Mouse (Mus musculus): ENCODE data around the gene 2410137M14Rik. TPM values are rescaled to one million over a fixed set of nuclear protein-coding genes. Genes with fewer than 3 reads are reported as not detected.
A peak's percentile ranks its signal among the peaks of the same experiment; 100 is the strongest.
"Not testable (repeated sequence)": the region's sequence is repeated elsewhere in the genome, so short reads cannot be mapped to it uniquely, and the experiment has no call there.

The 2410137M14Rik gene
- polyA plus RNA-seq, 1 experiment from 2014 or later: not detected

DNA sequence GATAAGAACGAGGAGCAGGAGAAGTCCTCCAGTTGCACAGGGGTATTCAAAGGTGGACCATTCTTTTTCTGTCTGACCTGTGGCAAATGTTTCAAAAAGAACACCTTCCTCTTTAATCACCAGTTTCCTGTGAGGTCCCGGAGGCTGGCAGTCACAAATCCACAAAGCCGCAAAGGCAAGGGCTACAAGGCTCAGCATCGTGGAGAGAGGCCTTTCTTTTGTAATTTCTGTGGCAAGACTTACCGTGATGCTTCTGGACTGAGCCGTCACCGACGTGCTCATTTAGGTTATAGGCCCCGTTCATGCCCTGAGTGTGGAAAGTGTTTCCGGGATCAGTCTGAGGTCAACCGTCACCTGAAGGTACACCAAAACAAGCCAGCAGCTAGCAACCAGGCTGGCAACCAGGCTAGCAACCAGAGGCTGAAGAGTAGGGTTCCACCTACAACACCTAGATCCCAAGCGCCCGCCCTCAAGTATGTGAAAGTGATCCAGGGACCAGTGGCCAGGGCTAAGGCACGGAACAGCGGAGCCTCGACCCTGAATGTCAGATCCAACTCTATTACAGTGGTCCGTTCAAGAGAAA, 28.5 kb upstream of the 2410137M14Rik start:
- WGBS: 94% methylated on average over 17 of the region's 17 CpGs
- H3K9me3 ChIP-seq (replicated peaks): no peaks in the 10 kb centered on the region

DNA sequence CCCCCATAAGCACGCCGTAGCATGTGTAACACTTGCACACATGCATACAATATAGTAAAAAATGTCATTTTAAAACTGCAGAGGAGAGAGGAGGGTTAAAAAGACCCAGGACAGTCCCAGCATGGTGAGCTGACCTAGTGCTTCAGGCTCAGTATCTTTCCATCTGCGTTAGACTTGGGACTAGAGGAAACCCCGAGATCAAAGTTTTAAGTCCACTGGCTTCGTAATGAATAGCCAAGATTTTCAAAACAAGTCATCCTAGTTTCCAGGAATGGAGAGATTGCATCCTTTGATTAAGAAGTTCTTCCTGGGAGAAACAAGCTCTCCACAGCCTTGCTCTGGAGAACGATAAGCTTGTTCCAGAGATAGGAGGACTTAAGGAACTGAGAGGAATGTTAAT, 27.1 kb upstream of the 2410137M14Rik start:
- H3K36me3 ChIP-seq: peaks cover 76% of the 10 kb centered on the region
- H3K9me3 ChIP-seq (replicated peaks): no peaks in the 10 kb centered on the region
- 91% methylated on average over 6 of the region's 6 CpGs for WGBS
- no peaks in the 10 kb centered on the region for H3K27me3 ChIP-seq (ENCODE audit: low read depth, poor library complexity, severe bottlenecking)
- DNase-seq (ENCODE audit: low spot score): no peak
- no peak overlapping the region for H3K4me3 ChIP-seq
- no peak overlapping the region for H3K27ac ChIP-seq (replicated peaks)
- peaks cover 7% of the 10 kb centered on the region for H3K4me1 ChIP-seq

More for the DNA sequence above, 28.5 kb upstream of the 2410137M14Rik start:
- Histone ChIP-seq H3K36me3 (peaks cover 72% of the 10 kb centered on the region), H3K27ac (replicated peaks) (no peak overlapping the region), H3K4me3 (no peak overlapping the region), H3K4me1 (no peaks in the 10 kb centered on the region), H3K27me3 (ENCODE audit: low read depth, poor library complexity, severe bottlenecking) (no peaks in the 10 kb centered on the region)
- no peak for DNase-seq (ENCODE audit: low spot score)

DNA sequence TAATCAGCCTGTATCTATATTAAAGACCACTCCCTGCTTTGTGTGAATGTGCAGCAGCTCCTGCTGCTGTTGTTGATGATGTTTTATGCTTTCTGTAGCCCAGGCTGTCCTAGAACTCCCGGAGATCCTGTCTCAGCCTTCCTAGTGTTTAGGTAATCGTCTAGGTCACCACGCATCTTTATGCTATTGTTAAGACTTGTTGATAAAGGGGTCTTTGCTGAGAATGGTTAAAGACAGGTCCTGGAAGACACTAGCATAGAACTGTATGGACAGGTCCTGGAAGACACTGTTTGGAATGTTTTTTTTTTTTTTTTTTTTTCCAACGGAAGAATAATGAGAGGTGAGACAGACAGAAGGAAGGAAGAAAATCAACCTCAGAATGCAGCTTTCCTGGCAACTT, 22.3 kb upstream of the 2410137M14Rik start:
- H3K27me3 ChIP-seq (ENCODE audit: low read depth, poor library complexity, severe bottlenecking): no peaks in the 10 kb centered on the region
- H3K36me3 ChIP-seq: peaks cover 41% of the 10 kb centered on the region
- H3K27ac ChIP-seq (replicated peaks): peak overlapping the region; percentile 93
- H3K4me3 ChIP-seq: peak overlapping the region; percentile 67
- peaks cover 18% of the 10 kb centered on the region for H3K4me1 ChIP-seq
- 55% methylated on average over 4 of the region's 4 CpGs for WGBS
- no peaks in the 10 kb centered on the region for H3K9me3 ChIP-seq (replicated peaks)
- no peak for DNase-seq (ENCODE audit: low spot score)

DNA sequence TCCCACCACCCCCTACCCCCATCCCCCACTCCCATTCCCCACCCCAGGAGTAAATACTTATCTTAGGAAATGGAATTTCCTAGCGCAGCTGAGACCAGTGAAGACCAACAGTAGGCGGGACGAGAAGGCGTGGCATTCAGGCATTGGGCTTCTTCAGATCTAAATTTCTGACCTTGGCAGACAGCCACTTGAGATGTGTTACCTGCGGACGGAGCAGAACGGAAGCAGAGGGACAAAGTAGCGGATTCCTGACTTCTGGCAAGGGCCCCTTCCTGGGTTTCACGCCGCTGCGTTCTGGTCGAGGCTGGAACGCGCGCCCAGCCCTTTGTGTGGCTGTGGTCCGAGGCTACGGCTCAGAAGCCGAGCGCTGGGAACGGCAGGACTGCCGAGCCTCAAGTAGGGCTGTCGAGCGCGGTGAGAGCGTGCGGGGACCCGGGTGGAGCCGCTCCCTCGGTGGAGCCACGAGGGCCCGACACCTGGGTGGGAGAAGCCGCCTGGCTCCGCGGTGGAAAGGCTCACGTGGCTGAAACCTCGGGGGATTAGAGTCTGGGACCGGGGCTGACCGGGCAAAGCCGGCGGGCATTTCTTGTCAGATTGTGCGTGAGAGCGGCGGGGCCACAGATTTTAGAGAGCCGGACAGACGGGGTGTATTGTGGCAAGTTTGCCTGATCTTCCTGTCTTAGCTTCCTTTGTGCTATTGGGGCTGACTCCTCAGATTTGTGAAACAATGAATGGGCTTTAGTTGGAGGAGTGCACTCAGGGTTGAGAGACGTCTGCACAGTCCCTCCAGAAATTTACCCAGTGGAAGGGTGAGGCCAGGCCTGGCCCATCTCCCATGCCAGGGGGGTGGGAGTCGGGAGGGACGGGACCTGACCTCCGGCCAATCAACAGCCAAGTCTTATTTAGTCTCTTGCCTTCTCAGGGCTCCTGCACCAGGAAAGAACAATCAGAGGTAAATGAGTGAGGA, 21.6 kb upstream of the 2410137M14Rik start:
- 1% methylated on average over 49 of the region's 49 CpGs for WGBS

DNA sequence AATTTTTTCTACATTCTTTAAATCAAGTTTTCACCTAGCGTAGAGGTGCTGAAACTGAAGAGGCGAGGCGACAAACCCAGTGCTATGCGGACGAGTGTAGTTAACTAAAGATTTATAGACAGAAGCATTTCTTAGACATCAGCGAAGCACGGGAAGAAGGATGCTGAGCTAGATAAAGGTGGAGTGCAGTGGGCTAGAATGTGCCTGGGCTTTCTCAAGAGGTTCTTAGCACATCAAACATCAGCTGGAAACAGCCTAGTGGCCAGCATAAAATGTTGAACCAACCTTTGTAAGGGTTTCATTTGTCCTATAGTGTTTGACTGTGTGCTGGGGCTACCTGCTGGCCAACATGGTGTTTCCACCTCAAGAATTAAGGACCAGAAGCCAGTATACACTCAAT, 19.8 kb upstream of the 2410137M14Rik start, which contains the start of gene Zfp57:
Zfp57 (plus strand) TSS at position 301 of the 400 bp plus-strand sequence.
- H3K27me3 ChIP-seq (ENCODE audit: low read depth, poor library complexity, severe bottlenecking): no peaks in the 10 kb centered on the region
- 95% methylated on average over 7 of the region's 7 CpGs for WGBS
- peak within 1 kb of the TSS; percentile 93 for H3K27ac ChIP-seq (replicated peaks)
- H3K36me3 ChIP-seq: peaks cover 16% of the 10 kb centered on the region
- no peak for DNase-seq (ENCODE audit: low spot score)
- H3K4me3 ChIP-seq: peak within 1 kb of the TSS; percentile 67
- peaks cover 18% of the 10 kb centered on the region for H3K4me1 ChIP-seq
- no peaks in the 10 kb centered on the region for H3K9me3 ChIP-seq (replicated peaks)

More for the DNA sequence above, 21.6 kb upstream of the 2410137M14Rik start:
- peak overlapping the region; percentile 93 for H3K27ac ChIP-seq (replicated peaks)
- peak; percentile 76 for DNase-seq (ENCODE audit: low spot score)
- peaks cover 34% of the 10 kb centered on the region for H3K36me3 ChIP-seq
- no peaks in the 10 kb centered on the region for H3K27me3 ChIP-seq (ENCODE audit: low read depth, poor library complexity, severe bottlenecking)
- H3K4me3 ChIP-seq: peak overlapping the region; percentile 67
- H3K9me3 ChIP-seq (replicated peaks): no peaks in the 10 kb centered on the region
- peaks cover 18% of the 10 kb centered on the region for H3K4me1 ChIP-seq

DNA sequence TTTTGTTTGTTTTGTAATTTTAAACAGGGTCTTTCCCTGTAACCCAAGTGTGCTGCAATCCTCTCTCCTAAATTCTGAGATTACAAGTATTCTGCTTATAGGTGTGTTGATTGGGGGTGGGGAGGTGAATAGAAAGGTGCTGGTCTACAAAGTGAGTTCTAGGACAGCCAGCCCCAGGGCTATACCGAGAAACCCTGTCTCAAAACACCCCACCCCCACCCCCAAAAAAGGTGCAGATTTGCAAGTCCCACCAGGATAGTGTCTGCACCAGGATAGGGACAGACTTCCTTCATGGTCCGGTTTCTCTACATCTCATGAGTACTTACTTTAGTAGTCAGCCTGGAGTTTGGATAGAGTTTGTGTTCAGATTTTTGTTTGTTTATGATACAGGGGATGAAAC, 17.4 kb upstream of the 2410137M14Rik start:
- H3K27me3 ChIP-seq (ENCODE audit: low read depth, poor library complexity, severe bottlenecking): no peaks in the 10 kb centered on the region
- H3K36me3 ChIP-seq: no peaks in the 10 kb centered on the region
- no peak overlapping the region for H3K4me3 ChIP-seq
- no peak overlapping the region for H3K27ac ChIP-seq (replicated peaks)
- peaks cover 14% of the 10 kb centered on the region for H3K4me1 ChIP-seq
- H3K9me3 ChIP-seq (replicated peaks): no peaks in the 10 kb centered on the region
- DNase-seq (ENCODE audit: low spot score): no peak
- 76% methylated on average over 2 of the region's 2 CpGs for WGBS

DNA sequence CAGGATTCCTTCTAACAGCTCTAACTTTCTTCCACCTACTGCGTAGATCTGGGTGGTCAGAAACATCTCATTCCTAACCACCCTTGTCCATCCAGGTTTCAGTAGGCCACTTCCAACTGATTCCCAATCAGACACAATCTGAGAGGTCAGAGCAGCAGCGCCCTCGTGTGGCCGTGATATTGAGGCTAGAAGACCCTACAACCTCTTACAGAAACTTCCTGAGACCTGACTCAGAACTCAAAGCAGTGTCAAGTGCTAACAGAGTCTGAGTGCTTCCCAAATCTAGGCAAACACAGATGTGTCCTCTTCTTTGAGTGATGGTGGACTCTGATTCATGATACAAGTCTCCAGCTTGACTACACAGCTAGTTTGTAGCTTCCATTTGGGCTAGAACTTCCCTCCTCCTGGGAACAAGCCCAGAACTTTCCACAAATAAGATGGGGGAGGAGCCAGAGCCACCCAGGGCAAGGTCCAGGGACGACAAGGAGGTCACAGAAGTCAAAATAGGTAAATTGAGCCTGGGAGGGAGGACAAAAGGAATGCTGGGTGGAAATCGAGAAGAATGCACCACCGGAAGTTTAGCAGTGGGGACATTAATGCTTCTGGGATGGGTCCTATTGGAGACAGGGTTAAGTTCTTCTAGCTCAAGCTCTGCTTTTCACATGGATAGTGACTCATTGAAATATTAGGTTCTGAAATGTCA, 16.1 kb upstream of the 2410137M14Rik start:
- 28% methylated on average over 7 of the region's 7 CpGs for WGBS
- DNase-seq (ENCODE audit: low spot score): peak; percentile 83
- H3K4me1 ChIP-seq: peaks cover 4% of the 10 kb centered on the region; the same call in 1 of the 2 replicates
- no peaks in the 10 kb centered on the region for H3K9me3 ChIP-seq (replicated peaks)
- no peaks in the 10 kb centered on the region for H3K27me3 ChIP-seq (ENCODE audit: low read depth, poor library complexity, severe bottlenecking)
- no peak overlapping the region for H3K27ac ChIP-seq (replicated peaks)
- H3K4me3 ChIP-seq: no peak overlapping the region
- no peaks in the 10 kb centered on the region for H3K36me3 ChIP-seq

DNA sequence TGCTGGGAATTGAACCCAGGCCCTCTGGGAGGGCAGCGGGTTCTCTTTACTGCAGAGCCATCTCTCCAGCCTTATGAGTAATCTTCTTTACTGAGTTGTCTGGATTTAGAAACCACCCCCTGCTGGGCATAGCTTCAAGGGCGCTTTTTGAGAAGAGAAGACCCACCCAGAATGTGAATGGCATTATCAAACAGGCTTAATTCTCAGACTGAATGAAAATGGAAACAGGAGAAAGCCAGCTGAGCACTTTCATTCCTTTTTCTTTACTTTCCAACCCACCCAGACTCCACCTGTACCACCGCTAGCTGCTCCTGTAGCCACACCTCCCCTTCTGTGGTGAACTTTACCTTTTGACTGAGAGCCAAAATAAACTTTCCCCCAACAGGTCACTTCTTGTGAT, 14.4 kb upstream of the 2410137M14Rik start:
- Histone ChIP-seq H3K4me3 (no peak overlapping the region), H3K9me3 (replicated peaks) (no peaks in the 10 kb centered on the region), H3K27me3 (ENCODE audit: low read depth, poor library complexity, severe bottlenecking) (peaks cover 9% of the 10 kb centered on the region), H3K27ac (replicated peaks) (no peak overlapping the region), H3K36me3 (no peaks in the 10 kb centered on the region), H3K4me1 (no peaks in the 10 kb centered on the region)
- WGBS: 48% methylated on average over 3 of the region's 3 CpGs
- DNase-seq (ENCODE audit: low spot score): no peak

DNA sequence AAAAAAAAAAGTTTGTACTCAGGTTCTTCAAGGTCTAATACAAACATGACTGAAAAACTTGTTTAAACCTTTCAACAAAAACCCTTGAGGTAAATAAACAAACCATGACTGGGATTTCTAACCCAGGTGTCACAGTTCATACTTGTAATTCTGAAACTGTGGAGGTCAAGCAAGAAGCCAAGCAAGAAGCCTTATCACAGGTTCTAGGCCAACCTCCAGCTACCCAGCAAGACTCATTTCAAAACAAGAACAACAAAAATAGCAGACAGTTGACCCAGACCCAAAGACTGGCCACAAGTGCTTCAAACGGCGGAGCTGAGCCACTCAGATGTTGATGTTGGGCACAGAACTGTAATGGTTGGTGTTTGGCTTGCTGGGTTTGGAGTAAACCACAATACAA, 13.5 kb upstream of the 2410137M14Rik start:
- H3K9me3 ChIP-seq (replicated peaks): no peaks in the 10 kb centered on the region
- H3K4me3 ChIP-seq: no peak overlapping the region
- no peaks in the 10 kb centered on the region for H3K36me3 ChIP-seq
- no peak overlapping the region for H3K27ac ChIP-seq (replicated peaks)
- DNase-seq (ENCODE audit: low spot score): no peak
- H3K27me3 ChIP-seq (ENCODE audit: low read depth, poor library complexity, severe bottlenecking): peaks cover 16% of the 10 kb centered on the region
- WGBS: 96% methylated on average over 2 of the region's 2 CpGs
- H3K4me1 ChIP-seq: no peaks in the 10 kb centered on the region

DNA sequence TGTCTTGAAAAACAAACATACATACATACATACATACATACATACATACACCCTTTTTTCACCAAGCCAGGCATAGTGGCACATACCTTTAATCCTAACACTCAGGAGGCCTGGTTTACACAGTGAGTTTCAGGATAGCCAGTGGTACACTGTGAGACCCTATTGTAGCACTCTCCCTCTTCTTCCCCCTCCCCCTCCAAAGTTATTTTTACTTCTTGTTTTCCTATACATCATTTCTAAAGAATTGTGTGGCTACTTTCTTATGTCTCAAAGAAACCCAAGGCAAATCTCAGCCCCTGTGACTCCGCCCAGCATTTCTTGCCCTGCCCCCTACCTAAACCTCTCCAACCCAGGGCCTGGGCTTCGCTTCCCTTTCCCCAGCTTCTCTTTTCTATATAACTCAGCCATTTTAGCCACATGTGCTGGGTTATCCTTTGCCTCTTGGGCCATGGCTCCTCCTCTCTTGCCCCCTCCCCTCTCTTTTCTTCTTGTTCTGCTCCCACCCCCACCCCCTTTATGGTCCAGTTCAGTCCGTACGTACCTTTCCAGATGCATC, 12.8 kb upstream of the 2410137M14Rik start:
- no peaks in the 10 kb centered on the region for H3K9me3 ChIP-seq (replicated peaks)
- DNase-seq (ENCODE audit: low spot score): no peak
- peaks cover 23% of the 10 kb centered on the region for H3K27me3 ChIP-seq (ENCODE audit: low read depth, poor library complexity, severe bottlenecking)
- 86% methylated on average over 4 of the region's 4 CpGs for WGBS
- no peak overlapping the region for H3K4me3 ChIP-seq
- H3K27ac ChIP-seq (replicated peaks): no peak overlapping the region
- 0 out of 2 replicates have a peak, but pooled peaks cover under 1% of the 10 kb centered on the region for H3K4me1 ChIP-seq
- H3K36me3 ChIP-seq: no peaks in the 10 kb centered on the region

DNA sequence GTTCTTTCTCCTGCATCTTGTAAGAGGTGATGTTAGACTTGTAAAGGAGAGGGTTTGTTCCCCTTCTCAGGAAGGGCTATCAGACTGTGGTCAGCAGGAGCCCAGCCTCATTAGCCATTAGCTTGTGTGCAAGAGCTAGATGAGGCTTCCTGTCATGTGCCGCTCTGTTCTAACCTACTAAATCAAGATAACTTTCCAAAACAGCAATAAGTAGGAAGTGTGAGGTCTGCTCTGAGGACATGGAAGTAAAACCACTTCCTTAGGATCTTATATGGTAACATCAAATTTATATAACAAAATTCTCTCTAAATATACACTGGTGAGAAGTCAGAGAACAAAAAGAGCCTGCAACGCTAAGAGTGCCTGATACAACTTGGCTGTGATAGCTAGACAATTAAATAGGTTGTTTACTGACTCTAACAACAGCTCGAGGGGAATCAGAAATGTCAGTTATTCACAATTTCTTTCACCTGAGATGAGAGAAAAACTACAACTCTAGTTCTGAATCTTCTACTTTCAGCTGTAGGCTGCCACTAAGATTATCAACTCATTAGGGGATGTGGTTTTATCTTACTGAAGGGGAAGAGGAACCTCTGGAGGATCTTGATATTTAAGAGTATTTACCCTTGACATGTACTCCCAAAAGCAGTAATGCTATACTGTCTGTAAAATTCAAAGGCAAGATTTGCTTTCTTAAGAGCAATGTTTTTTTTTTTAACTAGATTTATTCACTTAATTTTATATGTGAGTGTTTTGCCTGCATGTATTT, 11.5 kb upstream of the 2410137M14Rik start:
- DNase-seq (ENCODE audit: low spot score): no peak
- no peak overlapping the region for H3K4me3 ChIP-seq
- H3K4me1 ChIP-seq: peaks cover 6% of the 10 kb centered on the region; the same call in 1 of the 2 replicates
- H3K36me3 ChIP-seq: no peaks in the 10 kb centered on the region
- H3K27me3 ChIP-seq (ENCODE audit: low read depth, poor library complexity, severe bottlenecking): peaks cover 36% of the 10 kb centered on the region
- WGBS: 83% methylated on average over 3 of the region's 3 CpGs
- H3K27ac ChIP-seq (replicated peaks): no peak overlapping the region
- no peaks in the 10 kb centered on the region for H3K9me3 ChIP-seq (replicated peaks)

DNA sequence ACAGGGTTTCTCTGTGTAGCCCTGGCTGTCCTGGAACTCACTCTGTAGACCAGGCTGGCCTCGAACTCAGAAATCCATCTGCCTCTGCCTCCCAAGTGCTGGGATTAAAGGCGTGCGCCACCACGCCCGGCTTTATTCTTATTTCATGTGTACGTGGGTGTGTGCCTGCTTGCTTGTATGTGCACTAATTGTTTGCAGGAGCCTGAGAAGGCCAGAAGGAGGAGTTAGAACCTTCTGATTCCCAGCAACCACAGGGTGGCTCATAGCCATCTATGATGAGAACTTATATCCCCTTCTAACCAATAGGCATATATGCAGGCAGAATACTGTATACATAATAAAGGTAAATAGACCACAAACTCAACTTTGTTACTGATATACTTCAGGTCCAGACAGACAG, 9.6 kb upstream of the 2410137M14Rik start:
- H3K9me3 ChIP-seq (replicated peaks); H3K4me1 ChIP-seq; DNase-seq (ENCODE audit: low spot score); H3K36me3 ChIP-seq; H3K27ac ChIP-seq (replicated peaks); H3K4me3 ChIP-seq: not testable (repeated sequence)
- peaks cover 49% of the 10 kb centered on the region for H3K27me3 ChIP-seq (ENCODE audit: low read depth, poor library complexity, severe bottlenecking)
- 88% methylated on average over 6 of the region's 6 CpGs for WGBS

Data from midbrain, embryonic 10.5 days (tissue).